Mouse (Mus musculus): ENCODE results near the gene Rabgap1l.
"Not testable (repeated sequence)": the region's sequence is repeated elsewhere in the genome, so short reads cannot be mapped to it uniquely, and the experiment has no call there.

The Rabgap1l gene

DNA sequence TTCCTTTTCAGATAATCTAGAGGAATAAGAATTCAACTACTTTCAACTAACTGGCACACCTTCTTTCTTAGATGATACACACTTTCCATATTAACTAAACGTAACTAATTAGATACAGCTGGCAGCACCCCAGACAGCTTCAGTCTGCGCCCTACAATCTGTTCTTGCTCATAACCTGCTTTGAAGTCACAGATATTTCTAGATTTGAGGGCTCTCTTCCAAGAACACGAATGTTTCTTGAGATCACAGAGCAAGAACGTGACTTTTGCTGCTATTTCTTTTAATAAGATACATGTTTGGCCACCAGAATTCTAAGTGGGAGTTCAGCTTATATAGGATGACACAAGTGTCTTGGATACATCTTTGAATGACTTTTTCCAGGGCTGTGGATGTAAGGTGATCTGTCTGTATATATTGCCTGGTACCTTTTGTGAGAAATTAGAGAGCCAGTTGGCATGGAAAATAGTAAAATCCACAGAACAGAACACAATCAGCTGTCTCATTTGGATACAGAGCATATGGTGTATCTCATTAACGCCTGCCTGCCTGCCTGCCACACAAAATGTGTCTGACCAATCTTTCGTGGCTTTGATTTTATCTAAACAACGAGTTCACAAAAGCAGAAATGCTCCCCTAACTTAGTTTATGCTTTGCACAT is 506.5 kb downstream of the Rabgap1l start:
- DNase-seq (ENCODE audit: low read depth, low spot score) = peak; percentile 62

DNA sequence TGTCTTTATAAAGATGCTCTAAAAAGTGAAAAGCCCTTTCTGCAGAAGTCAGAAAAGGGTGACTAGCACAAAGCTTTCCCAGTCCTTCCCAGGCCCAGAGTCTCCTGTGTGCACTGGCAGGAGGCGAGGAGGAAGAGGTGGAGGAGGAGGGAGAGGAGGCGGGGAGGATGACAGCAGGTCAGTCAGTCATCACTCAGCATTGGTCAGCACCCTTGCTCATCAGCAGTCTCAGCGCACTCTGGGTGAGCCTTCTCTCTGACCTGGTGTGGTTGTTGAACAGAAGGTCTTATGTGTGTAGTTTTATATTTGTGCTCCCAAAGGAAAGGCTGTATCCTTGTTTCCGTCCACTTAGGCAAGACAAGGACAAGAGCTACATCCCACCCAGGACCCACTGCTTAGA is 508.8 kb downstream of the Rabgap1l start:
- DNase-seq (ENCODE audit: low read depth, low spot score) = no peak

DNA sequence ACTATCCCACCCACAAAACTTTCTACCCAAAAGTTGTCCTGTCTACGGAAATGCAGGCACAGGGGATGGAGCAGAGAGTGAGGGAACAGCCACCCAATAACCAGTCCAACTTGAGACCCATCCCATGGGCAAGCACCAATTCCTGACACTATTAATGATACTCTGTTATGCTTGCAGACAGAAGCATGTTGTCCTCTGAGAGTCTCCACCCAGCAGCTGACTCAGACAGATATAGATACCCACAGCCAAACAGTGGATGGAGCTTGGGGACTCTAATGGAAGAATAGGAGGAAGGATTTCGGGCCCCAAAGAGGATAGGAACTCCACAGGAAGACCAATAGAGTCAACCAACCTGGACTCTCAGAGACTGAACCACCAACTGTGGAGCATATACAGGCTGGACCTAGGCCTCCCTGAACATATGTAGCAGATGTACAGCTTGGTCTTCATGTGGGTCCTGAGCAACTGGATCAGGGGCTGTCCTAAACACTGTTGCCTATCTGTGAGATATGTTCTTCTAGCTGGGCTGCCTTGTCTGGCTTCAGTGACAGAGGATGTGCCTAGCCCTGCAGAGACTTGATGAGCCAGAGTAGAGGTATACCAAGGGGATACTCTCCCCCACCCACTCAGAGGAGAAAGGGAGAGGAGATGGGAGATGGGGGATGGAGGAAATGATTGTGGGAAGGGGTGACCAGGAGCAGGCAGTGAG is 510.7 kb downstream of the Rabgap1l start:
- DNase-seq (ENCODE audit: low read depth, low spot score) = not testable (repeated sequence)

DNA sequence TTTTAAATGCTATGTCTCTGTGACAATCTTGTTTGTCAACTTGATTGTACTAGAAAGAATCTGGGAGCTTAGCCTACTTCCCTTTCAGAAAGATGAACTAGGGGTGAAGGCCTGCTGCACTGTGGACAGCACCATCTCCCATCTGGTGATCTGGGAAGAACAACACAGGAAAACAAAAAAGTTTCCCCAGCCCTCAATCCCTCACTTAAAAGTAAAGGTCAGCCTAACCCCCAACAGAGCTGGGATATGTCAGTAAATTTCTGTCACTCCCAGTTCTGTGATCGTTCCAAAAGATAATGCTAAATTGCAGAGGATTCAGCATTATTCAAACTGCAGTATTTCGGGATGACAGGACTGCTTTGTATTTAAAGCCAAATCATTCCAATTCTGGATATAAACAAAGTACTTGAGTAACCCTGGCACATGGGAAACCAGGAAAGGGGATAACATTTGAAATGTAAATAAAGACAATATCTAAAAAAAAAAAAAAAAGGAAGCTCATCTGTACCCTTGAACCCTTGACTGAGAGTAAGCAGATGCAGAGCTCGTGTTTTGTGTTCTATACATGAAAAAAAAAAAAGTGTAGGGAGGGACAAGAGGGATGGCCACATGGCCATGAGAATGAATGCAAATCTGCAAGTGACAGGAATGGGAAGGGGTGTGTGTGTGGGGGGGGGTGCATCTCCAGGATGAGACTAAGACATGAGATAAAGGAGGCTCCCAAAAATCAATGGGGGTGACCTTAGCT is 511.5 kb downstream of the Rabgap1l start:
- no peak for DNase-seq (ENCODE audit: low read depth, low spot score)

DNA sequence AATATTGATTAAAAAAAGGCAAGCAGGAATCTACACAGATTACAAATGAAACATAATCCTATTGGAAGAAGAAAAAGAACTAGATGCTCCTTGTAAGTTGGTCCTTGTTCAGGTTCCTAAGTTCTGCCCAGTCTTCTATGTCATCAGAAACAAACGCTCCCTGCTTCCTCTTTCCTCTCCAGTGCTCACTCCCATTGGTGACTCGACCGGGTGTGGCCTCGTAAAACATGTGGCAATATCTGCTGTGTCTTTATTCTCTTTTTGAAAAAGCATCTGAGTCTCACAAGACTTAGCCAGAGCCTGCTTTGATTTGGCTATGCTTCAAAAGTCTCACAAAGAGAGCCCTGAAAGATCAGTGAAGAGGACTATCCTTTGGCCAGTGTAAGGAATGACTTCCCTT is 512.4 kb downstream of the Rabgap1l start:
- DNase-seq (ENCODE audit: low read depth, low spot score) = no peak

DNA sequence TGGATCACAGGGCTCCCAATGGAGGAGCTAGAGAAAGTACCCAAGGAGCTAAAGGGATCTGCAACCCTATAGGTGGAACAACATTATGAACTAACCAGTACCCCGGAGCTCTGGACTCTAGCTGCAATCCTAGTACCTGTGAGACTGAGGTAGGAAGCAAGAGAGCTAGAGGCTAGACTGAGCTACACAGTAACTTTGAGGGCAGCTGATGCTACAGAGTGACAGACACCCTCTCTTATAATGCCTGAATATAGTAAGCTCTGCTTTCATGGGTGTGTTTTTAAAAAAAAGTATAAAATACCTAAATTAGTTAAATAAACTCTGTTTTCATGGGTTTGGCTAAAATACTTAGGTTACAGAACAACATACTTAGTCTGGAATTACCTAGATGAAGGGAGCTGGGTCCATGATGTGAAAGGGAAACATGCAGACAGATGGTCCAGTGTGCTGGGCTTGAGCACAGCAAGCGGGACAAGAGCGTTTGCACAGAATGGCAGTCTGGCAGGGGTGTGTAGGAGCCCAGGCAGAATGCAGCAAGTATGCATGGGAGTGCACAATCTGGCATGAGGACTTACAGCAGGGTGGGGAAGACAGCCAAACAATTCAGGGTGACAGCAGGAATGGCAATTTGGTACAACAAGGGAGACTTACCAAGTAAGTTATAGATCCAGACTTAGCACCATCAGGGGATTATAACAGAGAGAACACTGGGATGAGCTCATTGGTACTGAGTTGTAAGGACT is 514.9 kb downstream of the Rabgap1l start:
- peak; percentile 84 for DNase-seq (ENCODE audit: low read depth, low spot score)

DNA sequence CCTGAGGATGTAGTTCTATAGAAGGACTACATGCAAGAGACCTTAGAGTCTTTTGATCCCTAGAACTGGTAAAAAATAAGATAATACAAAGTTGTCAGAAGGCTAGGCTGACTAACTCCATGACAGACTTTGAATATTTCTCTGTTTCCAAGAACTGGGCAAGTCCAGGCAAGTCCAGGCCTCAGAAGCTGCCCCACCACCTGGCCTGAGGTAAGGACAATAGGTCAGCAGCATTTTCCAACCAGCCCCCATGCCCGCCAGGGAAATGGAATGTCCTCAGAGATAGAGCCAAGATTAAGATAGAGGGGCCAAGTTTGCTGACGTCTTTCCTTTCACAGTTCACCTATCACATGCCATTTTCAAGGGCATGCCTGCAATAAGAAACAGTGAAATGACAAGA is 517.8 kb downstream of the Rabgap1l start:
- no peak for DNase-seq (ENCODE audit: low read depth, low spot score)

DNA sequence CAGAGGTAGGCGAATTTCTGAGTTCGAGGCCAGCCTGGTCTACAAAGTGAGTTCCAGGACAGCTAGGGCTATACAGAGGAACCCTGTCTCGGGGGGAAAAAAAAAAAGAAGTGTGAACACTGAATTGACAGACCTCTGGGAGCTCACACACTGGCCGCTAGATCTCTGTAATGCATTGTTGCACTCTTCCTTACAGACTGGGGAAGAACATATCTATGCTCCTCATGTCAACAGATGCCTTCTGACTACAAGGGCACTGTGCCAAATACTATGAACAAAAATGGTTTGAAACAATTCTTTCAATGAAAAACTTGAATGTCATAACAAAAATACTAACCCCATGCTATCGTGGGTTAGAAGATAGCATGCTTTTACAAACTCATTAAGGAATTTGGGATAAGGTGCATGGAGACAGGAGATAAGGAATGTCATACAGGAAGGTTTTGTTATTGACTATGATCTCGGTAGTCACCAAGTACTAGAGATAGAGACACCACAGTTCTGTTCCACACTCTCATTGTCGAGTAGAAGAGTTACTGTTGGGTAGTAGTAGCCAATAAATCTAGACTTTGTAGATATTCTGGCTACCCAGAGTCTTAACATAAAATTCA is 519.8 kb downstream of the Rabgap1l start:
- no peak for DNase-seq (ENCODE audit: low read depth, low spot score)

DNA sequence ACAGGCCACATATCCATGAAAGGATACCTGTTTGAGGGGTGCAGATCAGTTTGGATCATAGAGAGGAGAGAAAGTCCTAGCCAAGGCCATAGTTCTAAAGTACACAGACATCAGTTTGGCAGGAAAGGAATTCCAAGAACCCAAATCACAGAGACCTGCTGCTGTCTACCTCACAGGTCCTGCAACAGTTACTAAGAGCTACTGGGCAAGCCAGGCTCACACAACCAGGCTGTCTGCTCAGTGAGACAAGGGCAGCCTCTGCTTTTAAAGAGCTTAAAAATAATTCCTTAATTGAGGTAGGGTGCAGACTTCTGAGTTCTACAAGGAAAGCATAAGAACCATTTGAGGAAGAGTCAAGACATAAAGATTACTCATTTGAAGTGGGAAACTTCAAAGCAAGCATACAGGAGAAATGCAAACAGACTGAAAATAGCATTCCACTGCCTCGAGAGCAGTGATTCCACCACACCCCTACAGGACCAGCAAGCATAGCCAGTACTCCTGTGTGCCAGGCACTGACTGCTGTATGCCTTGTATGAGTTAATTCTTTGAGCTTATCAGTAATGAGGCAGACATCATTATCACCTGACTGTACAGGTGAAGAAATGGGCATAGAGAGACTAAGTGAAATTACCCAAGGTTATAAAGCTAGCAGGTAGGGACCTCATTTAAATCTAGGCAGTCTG is 521.6 kb downstream of the Rabgap1l start:
- DNase-seq (ENCODE audit: low read depth, low spot score) = no peak

DNA sequence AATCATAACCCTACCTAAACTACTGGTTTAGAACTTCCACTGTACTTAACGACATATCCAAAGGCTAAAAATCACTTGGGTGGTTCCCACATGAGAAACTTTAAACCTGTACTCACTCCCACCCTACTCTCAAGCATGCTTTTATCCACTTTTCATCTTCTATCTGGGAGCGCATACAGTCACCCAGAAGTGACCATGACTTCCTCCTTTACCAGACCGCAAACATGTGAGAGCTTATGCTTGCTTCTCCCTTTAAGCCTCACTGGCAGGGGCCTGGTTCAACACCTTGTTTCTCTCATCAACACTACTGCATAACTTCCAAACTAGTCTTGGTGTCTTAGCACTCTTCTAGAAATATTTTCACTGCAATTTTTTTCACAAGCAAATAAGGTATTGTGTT is 524.7 kb downstream of the Rabgap1l start:
- DNase-seq (ENCODE audit: low read depth, low spot score) = no peak

DNA sequence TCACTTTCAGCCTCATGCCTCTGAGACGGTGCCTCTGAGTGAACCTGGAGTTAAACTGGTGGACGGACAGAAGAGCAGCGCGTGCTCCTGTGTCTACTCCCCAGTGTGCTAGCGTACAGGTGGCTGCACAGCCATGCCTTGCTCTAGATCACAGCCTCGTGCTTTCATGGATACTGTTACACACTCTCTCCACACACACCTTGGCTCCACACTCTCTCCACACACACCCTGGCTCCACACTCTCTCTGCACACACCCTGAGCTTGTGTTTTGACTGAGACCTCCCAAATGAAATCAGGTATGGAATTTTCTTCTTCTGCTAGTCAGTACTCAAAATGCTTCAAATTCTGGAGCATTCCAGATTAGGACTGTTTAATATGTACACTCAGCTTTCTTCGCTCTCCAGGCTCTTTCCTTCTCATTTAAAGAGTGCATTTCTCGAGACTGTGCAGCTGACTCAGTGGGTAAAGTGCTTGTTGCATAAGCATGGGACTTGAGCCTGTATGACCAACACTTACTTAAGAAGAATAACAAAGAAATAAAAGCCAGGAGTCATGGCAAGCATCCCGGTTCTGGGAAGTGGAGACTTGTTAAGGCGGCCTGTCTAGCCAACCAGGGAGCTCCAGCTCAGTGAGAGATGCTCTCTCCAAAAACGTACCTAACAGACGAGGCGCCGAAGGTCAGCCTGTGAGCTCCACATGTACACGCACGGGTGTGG is 529.2 kb downstream of the Rabgap1l start:
- no peak for DNase-seq (ENCODE audit: low read depth, low spot score)

DNA sequence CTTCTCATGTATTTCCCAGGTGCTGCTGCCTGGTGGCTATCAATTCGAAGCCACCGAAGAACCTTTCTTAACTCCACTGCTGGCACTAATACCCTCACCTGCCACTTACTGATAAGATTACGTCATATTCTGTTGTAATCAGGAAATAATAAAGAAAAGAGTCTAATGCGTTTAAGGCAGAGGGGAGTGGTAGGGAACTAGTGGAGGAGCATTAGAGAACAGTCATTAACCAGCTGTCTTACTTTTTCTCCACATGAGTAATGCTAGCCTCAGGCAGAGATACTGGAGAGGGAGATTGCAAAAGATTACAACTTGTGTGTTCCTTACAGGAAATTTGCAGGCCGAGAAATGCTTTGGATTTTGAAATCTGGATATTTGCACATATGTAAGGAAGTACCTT is 530.0 kb downstream of the Rabgap1l start:
- no peak for DNase-seq (ENCODE audit: low read depth, low spot score)

DNA sequence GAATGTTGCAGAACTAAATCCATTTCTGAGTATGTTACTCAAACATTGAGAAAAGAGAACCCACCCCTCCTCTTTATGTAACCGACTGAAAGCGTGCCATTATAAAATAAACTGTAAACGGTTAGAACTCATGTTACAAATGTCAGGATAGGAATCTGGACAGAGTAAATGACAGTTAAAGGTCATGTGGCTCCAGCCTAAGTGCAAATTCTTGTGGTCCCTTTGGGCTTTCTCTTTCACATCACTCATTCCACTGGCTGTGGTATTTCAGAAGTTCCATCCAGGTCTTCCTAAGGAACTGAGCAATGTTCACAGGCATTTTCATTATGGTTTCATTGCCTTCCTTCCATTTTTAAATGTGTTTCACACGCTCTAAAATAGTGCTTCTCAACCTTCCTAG is 530.6 kb downstream of the Rabgap1l start:
- DNase-seq (ENCODE audit: low read depth, low spot score) = no peak

DNA sequence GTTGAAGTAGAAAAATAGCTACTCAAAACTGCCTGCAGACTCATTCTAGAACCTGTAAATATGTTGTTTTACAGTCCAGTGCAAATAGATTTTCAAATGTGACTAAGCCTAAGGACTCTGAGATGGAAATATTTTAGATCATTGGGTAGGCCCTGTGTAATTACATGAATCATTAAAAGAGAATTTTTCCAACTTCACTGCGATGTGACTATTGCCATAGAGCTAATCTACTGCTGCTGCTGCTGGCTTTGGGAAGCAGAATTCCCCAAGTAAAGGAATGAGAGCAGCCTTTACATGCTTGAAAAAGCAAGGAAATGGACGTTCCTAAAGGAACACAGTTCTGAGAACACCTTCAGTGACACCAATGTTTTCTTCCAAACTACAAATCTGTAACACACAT is 531.2 kb downstream of the Rabgap1l start:
- no peak for DNase-seq (ENCODE audit: low read depth, low spot score)

DNA sequence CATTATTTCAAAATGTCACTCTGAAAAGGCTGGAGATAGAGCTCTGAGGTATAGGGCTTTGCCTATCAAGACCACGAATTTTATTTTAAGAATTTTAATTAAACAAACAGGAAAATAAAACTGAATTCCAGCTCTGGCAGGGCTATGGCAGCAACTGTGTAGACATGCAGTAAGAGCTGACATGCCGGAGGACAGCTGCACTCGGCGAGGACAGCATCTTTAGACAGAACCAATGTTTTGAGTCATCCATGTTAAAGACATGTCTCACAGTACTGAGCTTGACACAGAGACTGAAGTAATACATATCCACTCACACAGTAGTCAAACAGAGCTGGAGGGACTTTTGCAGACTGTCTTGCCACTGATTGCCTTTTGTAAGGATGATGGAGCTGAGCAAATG is 532.4 kb downstream of the Rabgap1l start:
- DNase-seq (ENCODE audit: low read depth, low spot score) = no peak

DNA sequence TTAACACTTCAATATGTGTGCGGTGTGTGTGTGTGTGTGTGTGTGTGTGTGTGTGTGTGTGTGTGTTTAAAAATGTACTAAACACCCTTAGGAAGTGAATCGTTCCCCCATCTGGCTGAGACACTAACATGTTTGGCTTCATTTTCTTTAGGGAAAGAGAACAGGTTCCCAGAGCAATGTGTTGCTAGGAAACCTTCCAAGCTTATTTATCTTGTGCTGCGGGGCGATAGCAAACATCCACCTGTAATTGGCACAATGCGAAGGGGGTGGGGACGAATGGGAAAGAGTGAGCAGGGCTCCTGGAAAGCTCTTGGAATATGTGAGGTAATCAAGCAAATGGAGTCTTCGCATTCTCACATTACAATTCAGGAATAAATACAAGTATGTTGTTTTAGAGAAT is 533.1 kb downstream of the Rabgap1l start:
- DNase-seq (ENCODE audit: low read depth, low spot score) = no peak

DNA sequence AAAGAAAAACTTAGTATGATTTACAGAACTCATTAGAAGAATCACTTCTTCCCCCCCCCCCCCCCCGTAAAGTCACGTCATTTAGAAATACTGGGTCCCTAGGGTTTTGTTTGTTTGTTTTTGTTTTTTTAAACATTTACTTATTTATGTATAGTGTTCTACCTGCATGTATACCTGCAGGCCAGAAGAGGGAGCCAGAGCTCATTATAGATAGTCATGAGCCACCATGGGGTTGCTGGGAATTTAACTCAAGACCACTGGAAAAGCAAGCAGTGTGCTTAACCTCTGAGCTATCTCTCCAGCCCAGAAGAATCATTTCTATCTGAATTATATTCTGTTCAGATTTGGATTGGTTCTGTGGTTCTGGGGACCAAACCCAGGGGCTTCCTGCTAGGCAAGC is 539.9 kb downstream of the Rabgap1l start:
- DNase-seq (ENCODE audit: low read depth, low spot score) = no peak

DNA sequence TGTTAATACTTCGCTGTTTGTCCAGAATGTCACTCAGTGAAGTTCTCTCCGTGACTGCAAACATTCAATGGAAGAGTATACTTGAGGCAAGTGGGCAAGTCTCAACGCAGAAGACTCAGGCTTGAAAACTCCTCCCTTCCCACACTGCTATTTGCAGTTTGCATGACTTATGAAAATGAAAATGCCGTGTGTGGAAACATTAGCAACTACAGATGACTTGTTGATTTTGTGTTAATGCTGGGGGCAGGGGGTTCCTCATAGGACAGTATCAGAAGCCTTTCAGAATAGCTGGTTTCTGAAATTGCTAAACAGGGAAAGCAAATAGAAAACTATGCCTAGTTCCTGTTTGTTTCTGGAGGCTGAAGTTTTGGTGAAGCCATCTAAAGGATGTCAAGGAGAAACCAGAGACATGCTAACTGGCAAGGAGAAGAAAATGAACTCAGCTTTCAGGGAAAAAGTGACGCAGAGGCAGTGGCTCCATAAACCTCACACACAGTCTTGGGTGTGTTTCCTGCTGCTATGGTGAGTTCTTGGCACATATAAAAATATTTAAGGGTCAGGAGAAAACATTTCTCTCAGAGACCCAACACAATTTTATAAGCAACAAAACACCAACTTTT is 541.5 kb downstream of the Rabgap1l start:
- DNase-seq (ENCODE audit: low read depth, low spot score) = no peak

DNA sequence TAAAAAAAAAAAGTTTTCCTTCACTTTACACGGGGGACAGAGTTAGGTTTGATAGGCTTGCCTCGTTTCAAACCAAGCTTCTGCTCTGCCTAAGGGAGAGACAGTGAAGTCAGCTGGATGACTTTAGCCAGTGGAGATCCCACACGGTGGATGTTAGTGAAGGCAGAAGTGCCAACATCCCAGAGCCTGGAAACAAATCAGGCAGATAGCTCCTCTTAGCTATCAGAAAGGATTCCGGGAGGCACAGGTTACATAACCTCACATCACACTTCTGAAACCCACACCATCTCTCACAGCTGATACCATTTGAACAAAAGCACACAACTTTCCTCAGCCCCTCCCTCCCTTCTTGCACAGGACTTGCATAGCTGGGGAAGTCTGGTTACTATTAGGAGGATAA is 542.2 kb downstream of the Rabgap1l start:
- DNase-seq (ENCODE audit: low read depth, low spot score) = no peak

DNA sequence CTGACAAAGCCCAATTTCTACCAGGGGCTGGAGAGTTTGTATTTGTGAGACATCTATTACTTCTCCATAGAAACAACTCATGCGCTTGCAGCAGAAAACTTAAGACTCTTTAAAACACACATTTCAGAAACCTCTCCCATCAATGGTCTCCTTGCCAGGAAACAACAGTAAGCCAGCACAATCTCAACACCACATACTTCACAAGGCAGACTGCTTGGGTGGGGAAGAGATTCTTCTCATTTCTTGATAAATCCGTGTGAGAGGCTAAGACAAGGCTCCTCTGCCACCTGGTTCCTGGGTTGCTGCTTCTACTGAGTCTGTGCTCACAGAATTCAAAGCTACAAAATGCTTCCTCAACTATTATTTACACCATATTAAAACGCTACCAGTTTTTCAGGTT is 543.2 kb downstream of the Rabgap1l start:
- DNase-seq (ENCODE audit: low read depth, low spot score) = no peak

Data from telencephalon, adult 2 months (tissue).